Mouse (Mus musculus): ENCODE results near the gene Dnaaf5.

DNA sequence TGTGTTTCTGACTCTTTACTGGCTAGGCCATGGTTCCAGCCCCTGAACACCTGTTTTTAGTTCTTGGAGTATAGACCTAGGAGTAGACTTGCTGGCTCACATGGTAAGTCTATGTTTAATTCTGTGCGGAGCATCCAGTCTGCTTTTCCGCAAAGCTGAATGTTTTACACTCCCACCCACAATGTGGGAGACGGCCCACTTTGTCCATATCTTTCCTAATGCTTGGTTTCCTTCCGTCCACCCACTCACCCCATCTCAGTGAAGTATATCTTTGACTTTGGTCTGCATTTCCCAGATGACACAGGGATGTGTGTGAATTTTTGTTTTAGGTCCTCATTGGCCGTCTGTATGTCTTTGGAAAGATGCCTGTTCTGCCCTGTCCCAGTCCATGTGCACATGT, 53.3 kb downstream of the Dnaaf5 start:
- no peak for TF ChIP-seq POLR2A (IDR thresholded peaks at IDR 0.05; ENCODE audit: borderline replicate concordance, extremely low read depth, insufficient read depth, insufficient read length, poor library complexity, severe bottlenecking)
- TF ChIP-seq CTCF (IDR thresholded peaks at IDR 0.05; ENCODE audit: borderline replicate concordance, extremely low read depth, insufficient read depth, insufficient read length) = no peak
